Mouse (Mus musculus) forelimb bud, embryonic 11.5 days (tissue): ENCODE measurements around the gene Atad3a.
"Not testable (repeated sequence)": the region's sequence is repeated elsewhere in the genome, so short reads cannot be mapped to it uniquely, and the experiment has no call there.

ENCODE experiments used
- DNase-seq: peaks from one replicate; pipeline ENCODE4 v3.0.0-alpha.2; 2012; ENCODE audit warnings: low read depth, low spot score

Atad3a gene

GRCm38 (mm10) chr4:155774971-155775740, 14.3 kb upstream of the Atad3a start:
- no peak for DNase-seq

GRCm38 (mm10) chr4:155774280-155774754, 13.4 kb upstream of the Atad3a start, which contains the start of gene Vwa1:
Gene Vwa1, minus strand, starts transcription at chr4:155774698.
- DNase-seq: peak; percentile 85

GRCm38 (mm10) chr4:155773335-155774078, 12.6 kb upstream of the Atad3a start:
- no peak for DNase-seq

GRCm38 (mm10) chr4:155772786-155773185, 11.9 kb upstream of the Atad3a start:
- DNase-seq: no peak

GRCm38 (mm10) chr4:155771706-155772105, 10.8 kb upstream of the Atad3a start:
- DNase-seq: no peak

GRCm38 (mm10) chr4:155770626-155771025, 9.7 kb upstream of the Atad3a start:
- DNase-seq: no peak

GRCm38 (mm10) chr4:155769880-155770512, 9.1 kb upstream of the Atad3a start:
- DNase-seq: peak; percentile 88

GRCm38 (mm10) chr4:155769496-155769879, 8.6 kb upstream of the Atad3a start:
- DNase-seq: no peak

- DNase-seq: no peak
Observed at GRCm38 (mm10) chr4:155762357-155762756, 1.5 kb upstream of the Atad3a start.

- DNase-seq: no peak
Observed at GRCm38 (mm10) chr4:155761356-155762099, 635 bp upstream of the Atad3a start.

- DNase-seq: peak; percentile 25
Observed at GRCm38 (mm10) chr4:155759862-155760612, 856 bp downstream of the Atad3a start.

- no peak for DNase-seq
Observed at GRCm38 (mm10) chr4:155757011-155757410, 3.9 kb downstream of the Atad3a start.

GRCm38 (mm10) chr4:155746575-155747490, 14.1 kb downstream of the Atad3a start:
- no peak for DNase-seq

GRCm38 (mm10) chr4:155746036-155746548, 14.8 kb downstream of the Atad3a start:
- DNase-seq: no peak

- DNase-seq: no peak
Observed at GRCm38 (mm10) chr4:155745136-155745535, 15.8 kb downstream of the Atad3a start.

- DNase-seq: no peak
Observed at GRCm38 (mm10) chr4:155744474-155744873, 16.4 kb downstream of the Atad3a start.

GRCm38 (mm10) chr4:155742684-155743083, 18.2 kb downstream of the Atad3a start:
- no peak for DNase-seq

- not testable (repeated sequence) for DNase-seq
Observed at GRCm38 (mm10) chr4:155740681-155741080, 20.2 kb downstream of the Atad3a start.
